Mouse (Mus musculus) limb, embryonic 13.5 days (tissue): ENCODE data around the gene Cradd. TPM values are rescaled to one million over a fixed set of nuclear protein-coding genes. Genes with fewer than 3 reads are reported as not detected.

Experiments used
- ATAC-seq: fragments of 200-750 bp; cut with Nextera tagmentation; 2 replicates; pipeline ENCODE4 v1.8.0; 2017; ENCODE audit warnings: low read depth, moderate number of reproducible peaks, moderate TSS enrichment; ENCODE audit not compliant: low FRiP score
- H3K27ac ChIP-seq: fragments of 300-500 bp; sonication (generic); 2 replicates; pipeline ENCODE4 v1.5.1; 2015; ENCODE audit warnings: inconsistent platforms, mild to moderate bottlenecking, moderate library complexity
- H3K27me3 ChIP-seq: fragments of 300-500 bp; sonication (generic); 2 replicates; pipeline ENCODE4 v1.6.1; 2015; ENCODE audit warnings: mild to moderate bottlenecking, inconsistent platforms
- H3K36me3 ChIP-seq: fragments of 300-500 bp; sonication (generic); 2 replicates; pipeline ENCODE4 v1.6.1; 2015; ENCODE audit warnings: inconsistent platforms, mild to moderate bottlenecking, moderate library complexity
- H3K4me1 ChIP-seq: fragments of 300-500 bp; sonication (generic); 2 replicates; pipeline ENCODE4 v1.6.1; 2015; ENCODE audit warnings: inconsistent platforms
- H3K4me2 ChIP-seq: fragments of 300-500 bp; sonication (generic); replicated peaks from 2 replicates; pipeline ENCODE4 v1.6.1; 2015; ENCODE audit warnings: inconsistent platforms, mild to moderate bottlenecking, moderate library complexity
- H3K4me3 ChIP-seq: fragments of 300-500 bp; sonication (generic); 2 replicates; pipeline ENCODE4 v1.5.1; 2015; ENCODE audit warnings: moderate library complexity, mild to moderate bottlenecking, inconsistent platforms
- H3K9ac ChIP-seq: fragments of 300-500 bp; sonication (generic); 2 replicates; pipeline ENCODE4 v1.6.1; 2015; ENCODE audit warnings: mild to moderate bottlenecking, inconsistent platforms
- H3K9me3 ChIP-seq: fragments of 300-500 bp; sonication (generic); 2 replicates; pipeline ENCODE4 v1.6.1; 2016; ENCODE audit warnings: inconsistent platforms
- WGBS: fragments of 180-500 bp; shearing (Covaris S2); methylation state at CpG from one replicate; pipeline ENCODE4 v1.1.7; 2015; 5-methylcytosine and 5-hydroxymethylcytosine counted together
- polyA plus RNA-seq: library from polyadenylated mRNA; unstranded; fragments of >200 nt; fragmentation: Nextera tagmentation; extraction: Ambion mirVana; gene quantifications from 2 replicates; pipeline ENCODE4 v1.2.1, GENCODE M21; 2015

Gene Cradd
- polyA plus RNA-seq, 1 experiment from 2014 or later, result 11.4 TPM

DNA sequence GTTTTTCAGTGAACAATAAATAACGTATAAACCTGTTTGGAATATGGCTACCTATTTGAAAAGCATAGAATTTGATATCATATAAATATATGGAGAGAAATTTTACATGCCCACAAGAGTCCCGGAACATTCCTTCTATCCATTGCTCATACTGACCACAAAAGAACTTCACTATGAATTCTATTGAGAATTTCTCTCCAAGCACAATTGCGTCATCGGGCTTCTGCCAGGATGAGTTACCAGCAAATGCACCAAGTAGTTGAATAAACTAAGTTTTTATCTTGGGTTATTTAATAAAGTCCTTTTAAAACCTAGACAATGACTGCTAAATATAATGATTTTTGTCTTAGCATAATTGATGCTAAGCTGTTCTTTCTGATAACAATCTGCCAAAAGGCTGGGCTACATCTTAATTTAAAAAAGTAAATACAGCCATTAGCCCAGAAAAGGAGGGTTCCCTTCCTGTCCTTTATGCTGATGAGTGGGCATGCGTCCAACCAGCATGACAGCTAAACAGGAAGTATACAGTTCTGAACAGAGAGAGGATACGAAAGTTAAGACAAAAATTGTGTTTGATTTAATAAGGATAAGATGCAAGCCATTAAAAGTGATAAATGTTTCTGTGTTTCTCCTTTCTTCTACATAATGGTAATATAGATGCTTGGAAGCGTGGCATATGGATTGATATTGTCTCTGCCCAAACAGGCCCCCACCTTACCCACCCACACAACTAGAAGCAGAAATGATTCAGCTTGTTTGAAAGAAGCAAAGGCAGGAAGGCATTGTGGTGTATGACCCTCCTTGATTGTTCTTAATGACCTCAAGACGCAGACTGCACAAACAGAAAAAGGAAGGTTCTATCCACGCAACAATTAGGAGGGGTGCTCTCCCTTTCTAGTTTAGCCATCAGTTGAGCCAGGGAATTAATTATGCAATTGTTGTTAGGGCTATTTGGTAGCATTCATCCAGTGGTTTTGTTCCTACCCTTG is 6.7 kb upstream of the Cradd start:
- no peaks in the 10 kb centered on the region for H3K27me3 ChIP-seq
- no peak overlapping the region for H3K4me2 ChIP-seq
- no peak overlapping the region for H3K9ac ChIP-seq
- WGBS, result 83% methylated on average over 9 of the region's 9 CpGs
- no peaks in the 10 kb centered on the region for H3K9me3 ChIP-seq
- H3K4me3 ChIP-seq, result no peak overlapping the region
- no peak for ATAC-seq
- H3K27ac ChIP-seq, result no peak overlapping the region
- no peaks in the 10 kb centered on the region for H3K4me1 ChIP-seq
- no peaks in the 10 kb centered on the region for H3K36me3 ChIP-seq

DNA sequence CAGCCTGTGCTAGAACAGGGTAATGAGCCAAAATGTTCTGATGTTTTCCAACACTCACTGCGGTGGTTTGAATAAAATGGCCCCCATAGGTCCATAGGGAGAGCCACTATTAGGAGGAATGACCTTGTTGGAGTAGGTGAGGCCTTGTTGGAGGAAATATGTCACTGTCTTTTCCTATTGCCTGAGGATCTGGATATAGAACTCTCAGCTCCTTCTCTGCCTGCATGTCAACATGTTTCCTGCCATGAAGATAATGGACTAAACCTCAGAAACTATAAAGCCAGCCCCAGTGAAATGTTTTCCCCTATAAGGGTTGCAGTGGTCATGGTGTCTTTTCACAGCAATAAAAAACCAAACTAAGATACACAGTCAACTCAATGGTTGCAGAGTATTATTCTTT is 6.0 kb upstream of the Cradd start:
- WGBS, result 94% methylated on average over 1 of the region's 1 CpGs
- Histone ChIP-seq H3K9me3 (no peaks in the 10 kb centered on the region), H3K9ac (no peak overlapping the region), H3K27me3 (no peaks in the 10 kb centered on the region), H3K4me3 (no peak overlapping the region), H3K4me1 (no peaks in the 10 kb centered on the region), H3K27ac (no peak overlapping the region), H3K36me3 (no peaks in the 10 kb centered on the region), H3K4me2 (no peak overlapping the region)
- ATAC-seq, result no peak

DNA sequence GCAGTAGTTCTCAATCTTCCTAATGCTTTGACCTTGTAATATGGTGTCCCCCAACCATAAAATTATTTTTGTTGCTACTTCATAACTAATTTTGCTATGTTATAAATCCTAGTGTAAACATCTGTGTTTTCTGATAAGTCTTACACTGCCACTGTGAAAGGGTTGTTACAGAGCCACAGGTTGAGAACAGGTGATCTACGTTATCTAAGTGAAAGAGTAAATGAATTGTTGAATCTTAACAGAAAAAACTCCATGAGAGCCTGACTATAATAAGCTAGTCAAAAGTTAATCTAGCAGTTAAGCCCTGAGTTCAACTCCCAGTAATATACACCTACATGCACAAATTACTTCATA is 322 bp upstream of the Cradd start:
- H3K27me3 ChIP-seq, result no peaks in the 10 kb centered on the region
- 38% methylated on average over 1 of the region's 1 CpGs for WGBS
- H3K27ac ChIP-seq, result no peak overlapping the region
- peak; percentile 48 for ATAC-seq
- H3K9me3 ChIP-seq, result no peaks in the 10 kb centered on the region; the same call in 1 of the 2 replicates
- no peak overlapping the region for H3K9ac ChIP-seq
- H3K4me2 ChIP-seq, result no peak overlapping the region
- peaks cover 17% of the 10 kb centered on the region for H3K4me1 ChIP-seq
- no peak overlapping the region for H3K4me3 ChIP-seq
- H3K36me3 ChIP-seq, result no peaks in the 10 kb centered on the region

DNA sequence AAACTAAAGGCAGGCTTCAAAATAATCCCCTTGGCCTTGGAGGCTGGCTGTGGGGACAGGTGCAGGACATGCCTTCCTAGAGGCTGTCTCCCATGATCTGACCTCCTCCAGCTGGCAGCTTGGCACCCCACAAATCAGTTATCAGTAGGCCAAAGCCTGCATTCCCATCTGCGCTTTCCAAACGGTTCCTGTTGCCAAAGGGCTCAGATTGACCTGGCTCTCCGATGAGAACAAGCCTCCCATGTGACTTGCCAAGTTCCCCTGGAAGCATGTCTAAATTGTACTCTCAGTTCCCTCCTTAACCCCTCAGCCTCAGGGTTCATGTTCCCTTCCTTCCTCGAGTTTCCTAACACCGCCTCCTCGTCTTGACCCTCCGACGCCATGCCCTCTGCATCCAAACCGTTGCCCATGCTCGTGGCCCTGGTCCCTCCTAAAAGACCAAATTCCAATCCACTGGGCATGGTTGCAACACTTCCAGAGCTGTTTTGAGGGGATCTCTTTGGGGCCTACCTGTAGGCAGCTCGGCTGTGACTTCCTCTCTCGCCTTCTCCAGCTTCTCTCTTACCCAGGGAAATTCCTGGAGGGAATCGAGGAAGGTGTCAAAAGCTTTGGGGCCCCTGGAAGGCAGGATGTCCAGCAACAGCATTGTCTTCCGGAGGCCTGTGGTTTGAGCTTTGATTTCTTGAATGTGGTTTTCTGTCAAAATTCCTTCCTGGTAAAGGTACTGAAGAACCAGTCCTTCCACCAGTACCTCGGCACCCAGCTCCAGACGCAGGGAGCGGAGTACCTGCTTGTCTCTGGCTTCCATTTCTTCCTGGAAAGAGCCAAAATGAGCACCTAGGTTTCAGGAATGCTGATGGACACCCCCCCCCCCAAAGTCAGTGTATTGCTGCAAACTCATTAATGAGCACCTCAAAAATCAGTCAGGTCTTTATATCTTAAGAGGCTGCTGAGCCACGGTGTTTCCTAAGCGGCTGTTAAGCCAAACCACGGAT is 1.6 kb downstream of the Cradd start:
- no peaks in the 10 kb centered on the region; the same call in 1 of the 2 replicates for H3K9me3 ChIP-seq
- peak overlapping the region; percentile 52; the same call in 1 of the 2 replicates for H3K27ac ChIP-seq
- peaks cover 17% of the 10 kb centered on the region for H3K4me1 ChIP-seq
- 0 out of 2 replicates have a peak, but pooled peaks cover 8% of the 10 kb centered on the region for H3K27me3 ChIP-seq
- no peaks in the 10 kb centered on the region for H3K36me3 ChIP-seq
- 53% methylated on average over 20 of the region's 20 CpGs for WGBS
- no peak overlapping the region for H3K9ac ChIP-seq
- ATAC-seq, result no peak
- peak overlapping the region; percentile 75 for H3K4me2 ChIP-seq
- peak overlapping the region; percentile 66 for H3K4me3 ChIP-seq

DNA sequence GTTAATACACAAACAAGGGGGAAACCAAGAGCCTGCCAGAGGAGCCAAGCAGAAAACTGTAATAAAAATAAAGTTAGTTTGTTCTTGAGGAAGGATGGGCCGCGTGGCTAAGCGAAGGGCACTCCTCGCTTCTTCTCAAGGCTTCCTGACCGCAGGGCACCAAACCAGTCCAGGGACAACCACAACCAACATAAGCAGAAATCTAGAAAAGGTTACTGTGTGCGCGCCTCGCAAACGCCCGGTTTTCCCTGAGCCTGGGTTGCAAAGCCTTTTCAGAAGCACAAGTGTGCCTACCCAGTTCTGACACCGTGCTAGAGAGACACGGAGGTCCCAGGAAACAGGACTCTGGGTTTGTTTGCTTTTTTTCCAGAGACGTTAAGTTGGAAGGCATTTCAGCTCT is 4.9 kb downstream of the Cradd start:
- Histone ChIP-seq H3K4me1 (peaks cover 43% of the 10 kb centered on the region), H3K9ac (no peak overlapping the region), H3K4me2 (no peak overlapping the region), H3K9me3 (no peaks in the 10 kb centered on the region; the same call in 1 of the 2 replicates), H3K27ac (no peak overlapping the region), H3K4me3 (no peak overlapping the region), H3K27me3 (0 out of 2 replicates have a peak, but pooled peaks cover 8% of the 10 kb centered on the region), H3K36me3 (no peaks in the 10 kb centered on the region)
- WGBS, result 84% methylated on average over 13 of the region's 13 CpGs
- ATAC-seq, result no peak

DNA sequence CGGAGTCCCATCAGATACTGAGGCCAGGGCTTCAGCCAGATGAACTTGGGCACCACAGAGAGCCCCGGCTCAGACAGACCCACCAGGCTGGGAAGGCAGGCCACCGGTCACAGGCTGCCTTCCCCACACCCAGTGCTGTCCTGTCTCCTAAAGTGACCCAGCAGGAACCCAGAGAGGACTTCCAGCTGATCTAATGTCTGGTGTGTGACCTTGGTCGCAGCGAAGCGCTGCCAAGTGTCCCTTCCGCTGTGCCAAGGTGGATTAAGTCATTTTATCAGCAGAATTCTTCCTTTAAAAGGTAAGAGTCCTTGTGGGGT is 5.6 kb downstream of the Cradd start:
- no peak overlapping the region for H3K4me2 ChIP-seq
- H3K27ac ChIP-seq, result no peak overlapping the region
- no peak for ATAC-seq
- peaks cover 49% of the 10 kb centered on the region for H3K4me1 ChIP-seq
- H3K27me3 ChIP-seq, result 0 out of 2 replicates have a peak, but pooled peaks cover 8% of the 10 kb centered on the region
- H3K36me3 ChIP-seq, result no peaks in the 10 kb centered on the region
- no peak overlapping the region for H3K4me3 ChIP-seq
- H3K9me3 ChIP-seq, result no peaks in the 10 kb centered on the region; the same call in 1 of the 2 replicates
- no peak overlapping the region for H3K9ac ChIP-seq
- WGBS, result 92% methylated on average over 7 of the region's 7 CpGs

DNA sequence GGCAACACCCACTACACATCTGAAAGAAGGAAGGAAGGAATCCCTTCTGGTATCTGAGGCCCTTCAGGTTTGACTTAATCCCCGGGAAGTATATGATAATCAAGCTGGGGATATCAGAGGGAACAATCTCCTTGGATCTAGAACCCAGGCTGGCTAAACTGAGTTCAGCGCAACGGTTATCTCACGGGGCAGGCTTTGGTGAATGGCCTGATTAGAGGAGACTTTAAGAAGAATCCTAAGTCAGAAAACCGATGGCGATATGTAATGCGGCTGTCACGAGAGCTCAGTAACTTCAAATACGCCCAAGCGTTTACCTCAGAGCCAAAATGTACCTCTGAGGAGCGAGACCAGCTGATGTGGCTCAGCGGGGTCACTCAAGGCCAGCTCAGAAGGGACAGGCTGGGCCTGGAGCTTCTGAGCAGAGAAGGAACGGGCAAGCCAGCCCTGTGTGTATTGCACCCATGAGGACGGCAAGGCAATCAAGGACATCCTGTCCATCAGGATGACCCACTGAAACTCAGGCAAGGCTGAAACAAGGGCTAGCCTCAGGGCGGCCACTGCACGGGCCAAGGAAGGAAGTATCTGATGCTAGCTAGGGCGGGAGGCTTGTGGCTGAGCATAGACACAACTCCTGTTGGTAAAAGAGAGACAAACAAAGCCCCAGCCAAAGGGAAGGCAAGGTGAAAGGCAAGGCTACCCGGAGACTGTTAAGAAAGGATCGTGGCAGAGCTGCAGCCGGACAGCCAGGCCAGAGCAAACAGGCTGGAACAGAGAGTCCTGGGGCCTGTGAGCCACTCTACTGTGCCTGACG is 6.1 kb downstream of the Cradd start:
- Histone ChIP-seq H3K36me3 (no peaks in the 10 kb centered on the region), H3K4me3 (no peak overlapping the region), H3K9ac (no peak overlapping the region), H3K9me3 (no peaks in the 10 kb centered on the region; the same call in 1 of the 2 replicates), H3K4me2 (no peak overlapping the region), H3K27me3 (0 out of 2 replicates have a peak, but pooled peaks cover 8% of the 10 kb centered on the region), H3K4me1 (peaks cover 44% of the 10 kb centered on the region), H3K27ac (no peak overlapping the region)
- 88% methylated on average over 21 of the region's 21 CpGs for WGBS
- ATAC-seq, result no peak

DNA sequence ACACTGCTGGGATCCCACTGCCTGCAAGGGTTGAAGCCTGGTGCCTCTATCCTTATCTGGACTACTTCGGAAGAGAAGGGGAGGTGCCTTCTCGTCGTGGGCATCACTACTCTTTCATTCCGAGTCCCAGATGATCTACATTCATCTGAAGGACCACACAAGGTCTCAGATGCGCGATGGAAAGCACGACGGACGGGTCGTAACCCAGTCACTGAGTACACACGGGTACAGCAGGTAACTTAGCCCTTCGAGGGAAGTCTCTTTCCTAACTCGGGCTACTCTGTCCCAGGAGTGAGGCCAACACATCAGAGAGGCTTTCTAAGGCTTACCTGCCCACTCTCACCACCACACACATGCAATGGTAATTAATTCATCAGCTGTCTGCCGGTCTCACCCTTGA is 6.8 kb downstream of the Cradd start:
- WGBS, result 80% methylated on average over 14 of the region's 14 CpGs
- Histone ChIP-seq H3K27me3 (peaks cover 10% of the 10 kb centered on the region; the same call in 1 of the 2 replicates), H3K4me1 (peaks cover 37% of the 10 kb centered on the region), H3K9me3 (no peaks in the 10 kb centered on the region), H3K4me3 (no peak overlapping the region), H3K4me2 (no peak overlapping the region), H3K9ac (no peak overlapping the region), H3K36me3 (no peaks in the 10 kb centered on the region), H3K27ac (no peak overlapping the region)
- ATAC-seq, result no peak

DNA sequence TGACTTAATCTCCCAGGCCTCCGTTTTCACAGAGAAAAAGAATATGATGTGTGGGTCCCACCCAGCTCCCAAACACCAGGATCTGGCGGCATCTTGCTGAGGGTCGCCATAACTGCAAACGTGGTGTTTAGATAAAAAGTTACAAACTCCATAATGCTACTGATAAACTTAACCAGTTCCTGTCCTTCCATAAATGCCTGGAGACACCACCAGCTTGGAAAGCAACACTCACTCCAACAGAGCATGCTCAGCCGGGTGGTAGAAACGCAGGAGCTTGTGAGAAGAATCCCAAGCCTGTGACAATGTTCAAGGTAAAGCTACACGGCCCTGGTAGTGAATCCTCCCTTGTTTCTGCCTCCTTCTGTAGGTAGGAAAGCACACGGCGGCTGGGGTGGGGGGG is 7.3 kb downstream of the Cradd start:
- H3K36me3 ChIP-seq, result no peaks in the 10 kb centered on the region
- no peak overlapping the region for H3K27ac ChIP-seq
- no peak overlapping the region for H3K9ac ChIP-seq
- peaks cover 14% of the 10 kb centered on the region; the same call in 1 of the 2 replicates for H3K27me3 ChIP-seq
- no peak overlapping the region for H3K4me3 ChIP-seq
- WGBS, result 56% methylated on average over 9 of the region's 9 CpGs
- no peak for ATAC-seq
- H3K4me2 ChIP-seq, result no peak overlapping the region
- no peaks in the 10 kb centered on the region for H3K9me3 ChIP-seq
- H3K4me1 ChIP-seq, result peaks cover 33% of the 10 kb centered on the region

DNA sequence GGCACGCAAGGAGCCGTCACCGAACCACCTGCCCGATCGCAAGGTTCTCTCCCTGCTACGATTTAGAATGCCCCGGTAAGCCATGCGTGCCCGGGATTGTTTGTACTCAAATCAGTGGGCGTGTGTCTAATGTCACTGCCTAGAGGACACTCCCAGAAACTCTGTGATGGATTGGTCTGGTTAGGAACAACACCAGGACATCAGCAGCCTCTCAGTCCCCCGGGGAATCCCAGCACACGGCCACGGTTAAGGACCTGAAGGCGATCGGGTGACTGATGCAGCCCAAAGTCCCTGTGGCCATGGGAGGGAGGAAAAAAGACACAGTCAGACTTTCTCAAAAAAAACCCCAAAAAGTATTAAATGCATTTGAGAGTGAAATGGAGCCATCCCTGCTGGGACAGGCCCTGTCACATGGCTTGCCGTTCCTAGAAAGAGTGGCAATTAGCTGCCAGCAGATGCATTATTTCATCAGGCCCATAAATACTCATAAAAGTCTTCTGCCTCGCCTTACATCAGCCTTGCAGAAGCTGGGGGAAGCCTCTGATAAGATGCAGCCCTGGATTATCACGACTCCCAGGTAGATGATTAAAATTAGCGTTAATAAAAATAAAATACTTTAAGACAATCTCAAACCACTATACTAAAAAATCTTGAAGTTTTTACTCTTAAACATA is 8.0 kb downstream of the Cradd start:
- no peak for ATAC-seq
- WGBS, result 38% methylated on average over 19 of the region's 19 CpGs
- H3K9ac ChIP-seq, result no peak overlapping the region
- peaks cover 33% of the 10 kb centered on the region for H3K4me1 ChIP-seq
- H3K9me3 ChIP-seq, result no peaks in the 10 kb centered on the region
- no peak overlapping the region for H3K4me3 ChIP-seq
- no peaks in the 10 kb centered on the region for H3K36me3 ChIP-seq
- no peak overlapping the region for H3K27ac ChIP-seq
- peaks cover 19% of the 10 kb centered on the region; the same call in 1 of the 2 replicates for H3K27me3 ChIP-seq
- H3K4me2 ChIP-seq, result 0 out of 2 replicates have a peak overlapping the region, but pooled peaks have one; percentile 5

DNA sequence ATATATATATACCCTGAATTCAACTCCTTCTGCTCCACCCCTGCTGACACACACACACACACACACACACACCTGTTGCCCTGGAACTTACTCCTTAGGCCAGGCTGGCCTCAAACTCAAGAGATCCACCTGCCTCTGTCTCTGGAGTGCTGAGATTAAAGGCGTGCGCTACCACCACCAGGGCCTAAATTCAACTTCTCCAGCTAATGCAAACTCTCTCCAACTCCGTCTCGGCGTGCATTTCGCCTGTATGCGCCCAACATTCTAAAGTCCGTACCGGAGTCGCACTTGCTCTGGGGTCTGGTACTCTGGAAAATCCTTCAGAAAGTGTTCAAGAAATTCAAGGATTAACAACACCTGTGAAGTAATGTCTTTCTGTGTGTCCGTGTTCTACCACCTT is 8.6 kb downstream of the Cradd start:
- no peak overlapping the region for H3K4me3 ChIP-seq
- peaks cover 19% of the 10 kb centered on the region; the same call in 1 of the 2 replicates for H3K27me3 ChIP-seq
- H3K9me3 ChIP-seq, result no peaks in the 10 kb centered on the region
- WGBS, result 86% methylated on average over 11 of the region's 11 CpGs
- no peak overlapping the region for H3K9ac ChIP-seq
- no peaks in the 10 kb centered on the region for H3K36me3 ChIP-seq
- no peak overlapping the region for H3K4me2 ChIP-seq
- H3K4me1 ChIP-seq, result peaks cover 35% of the 10 kb centered on the region
- ATAC-seq, result no peak
- H3K27ac ChIP-seq, result no peak overlapping the region
